Mouse (Mus musculus) layer of hippocampus, postnatal 14 days (tissue): ENCODE measurements around the gene Txnip. TPM values are rescaled to one million over a fixed set of nuclear protein-coding genes. Genes with fewer than 3 reads are reported as not detected.

Experiments used
- DNase-seq, 2 experiments: peaks; one replicate each; pipeline ENCODE4 v3.0.0; 2021 to 2022; ENCODE audit warnings: low spot score in 2 of 2, mixed read lengths in 1 of 2
- total RNA-seq, 2 experiments: library from RNA; stranded (reverse); gene quantifications; 2 replicates each; pipeline ENCODE4 v1.2.3; 2021

Txnip gene
- total RNA-seq, 2 experiments from 2014 or later = 48.3 to 49.8 TPM

DNA sequence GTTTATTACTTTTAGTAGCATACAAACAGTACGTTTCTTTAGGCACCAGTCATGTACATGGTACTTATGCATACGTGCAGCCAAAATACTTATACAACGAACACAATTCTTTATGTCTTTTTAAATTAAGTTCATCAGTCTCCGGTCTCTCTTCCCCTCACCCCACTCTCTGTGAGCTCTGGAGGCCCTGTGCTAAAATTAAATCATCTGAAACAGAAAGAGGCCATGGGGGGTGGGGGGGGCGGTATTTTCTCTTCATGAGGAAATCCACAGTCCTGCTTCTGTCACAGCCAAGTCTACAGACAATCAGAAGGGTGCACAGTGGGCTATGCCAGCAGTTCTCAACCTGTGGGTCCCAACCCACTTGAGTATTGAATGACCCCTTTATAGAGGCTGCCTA is 8.4 kb upstream of the Txnip start:
- DNase-seq = no peak

DNA sequence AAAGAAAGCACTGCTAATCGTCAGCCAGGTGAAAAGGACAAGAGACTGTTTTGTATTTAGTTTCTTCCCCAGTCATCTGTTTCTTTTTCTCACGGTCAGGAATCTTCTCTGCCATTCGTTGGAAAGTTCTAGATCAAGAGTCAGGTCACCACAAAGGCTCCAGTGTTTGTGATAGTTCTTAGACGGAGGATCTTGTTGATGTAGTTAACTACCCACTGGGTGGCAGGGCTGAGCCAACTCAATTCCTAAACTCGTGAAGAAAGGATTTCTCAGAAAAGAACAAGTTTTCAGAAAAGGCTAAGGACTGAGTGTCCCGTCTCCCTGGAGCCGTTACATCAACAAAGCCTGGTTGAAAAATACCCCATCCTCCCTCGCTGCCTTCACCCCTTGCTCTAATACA is 6.6 kb upstream of the Txnip start:
- peak in 1 of 2 experiments; percentile 65 for DNase-seq

- no peak for DNase-seq
Observed at GRCm38 (mm10) chr3:96551890-96552289, 5.9 kb upstream of the Txnip start.

DNA sequence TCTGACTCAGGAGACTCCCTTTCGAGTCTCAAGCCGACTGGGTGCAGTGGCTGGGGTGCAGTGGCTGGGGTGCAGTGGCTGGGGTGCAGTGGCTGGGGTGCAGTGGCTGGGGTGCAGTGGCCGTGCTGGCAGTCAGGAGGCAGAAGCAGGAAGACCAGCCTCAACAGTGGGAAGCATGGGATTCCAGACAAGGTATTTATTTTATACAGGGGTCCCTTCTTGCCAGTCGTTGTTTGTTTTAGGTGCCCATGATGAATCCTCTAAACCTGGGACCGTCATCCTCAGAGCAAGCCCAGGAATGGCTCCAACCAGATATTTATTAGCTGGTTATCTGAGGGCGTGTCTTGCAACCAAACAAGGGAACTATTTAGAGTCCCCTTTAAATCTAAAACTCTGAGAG is 4.2 kb upstream of the Txnip start:
- DNase-seq = no peak

DNA sequence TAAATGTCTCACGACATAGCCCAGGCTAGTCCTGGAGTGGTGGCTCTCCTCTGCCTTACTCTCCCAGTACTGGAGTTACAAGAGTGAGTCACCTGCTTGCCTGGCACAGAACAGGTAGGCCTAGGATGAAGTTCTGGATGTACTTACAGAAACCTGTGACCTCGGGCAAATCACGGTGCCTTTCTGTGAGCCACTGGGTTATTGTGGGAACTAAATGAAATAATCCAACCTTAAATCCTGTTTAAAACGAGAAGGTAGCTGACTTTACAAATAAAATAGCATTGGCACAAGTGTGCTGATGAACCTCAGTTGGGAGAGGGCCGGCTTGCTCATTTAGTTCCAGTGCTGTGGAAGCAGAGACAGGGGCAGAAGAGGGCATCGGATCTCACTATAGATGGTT is 3.5 kb upstream of the Txnip start:
- DNase-seq = no peak

GRCm38 (mm10) chr3:96555041-96555596 is 2.6 kb upstream of the Txnip start:
- peak; percentile 65 to 82 for DNase-seq

GRCm38 (mm10) chr3:96555999-96556614 is 1.6 kb upstream of the Txnip start:
- no peak for DNase-seq

GRCm38 (mm10) chr3:96556651-96557635 is 814 bp upstream of the Txnip start:
- DNase-seq = no peak

GRCm38 (mm10) chr3:96558159-96558558 is 402 bp downstream of the Txnip start:
- no peak for DNase-seq

GRCm38 (mm10) chr3:96558668-96559196 is 975 bp downstream of the Txnip start:
- DNase-seq = no peak

- DNase-seq = no peak
Observed at GRCm38 (mm10) chr3:96559398-96559910, 1.7 kb downstream of the Txnip start.

- no peak for DNase-seq
Observed at GRCm38 (mm10) chr3:96559911-96560850, 2.4 kb downstream of the Txnip start.

- DNase-seq = no peak
Observed at GRCm38 (mm10) chr3:96560881-96561668, 3.3 kb downstream of the Txnip start.

DNA sequence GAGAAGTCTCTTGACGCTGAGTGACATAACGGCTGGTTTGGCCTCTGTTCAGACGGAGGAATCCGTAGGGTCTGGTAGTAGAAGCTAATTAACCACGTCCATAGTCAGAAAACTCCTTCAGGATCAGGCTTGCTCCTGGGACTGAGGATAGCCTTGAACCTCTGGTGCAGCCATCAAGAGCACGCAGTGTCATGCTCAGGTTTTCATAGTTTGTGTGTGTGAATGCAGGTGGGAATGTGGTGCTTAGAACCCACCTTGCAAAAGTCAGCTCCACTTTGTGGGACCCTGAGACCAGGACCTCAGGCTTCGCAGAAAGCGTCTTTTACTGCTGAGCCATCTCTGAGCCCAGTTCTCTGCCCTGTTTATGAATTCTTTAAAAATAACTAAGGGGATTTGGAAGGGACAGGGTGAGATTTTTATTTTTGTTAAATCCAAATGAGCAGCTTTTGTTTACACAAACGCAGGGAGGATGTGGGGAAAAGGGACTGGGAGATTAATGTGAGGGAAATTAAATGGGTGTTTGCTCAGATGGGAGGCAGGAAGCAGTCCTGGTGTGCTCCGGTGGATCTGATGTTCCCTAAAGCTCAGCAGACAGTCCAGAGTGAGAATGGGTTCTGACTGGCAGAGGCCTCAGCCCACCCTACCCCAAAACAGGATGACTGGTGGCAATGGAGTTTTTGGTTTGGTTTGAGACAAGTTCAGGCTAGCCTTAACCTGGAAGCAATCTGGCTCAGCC is 4.4 kb downstream of the Txnip start:
- no peak for DNase-seq

DNA sequence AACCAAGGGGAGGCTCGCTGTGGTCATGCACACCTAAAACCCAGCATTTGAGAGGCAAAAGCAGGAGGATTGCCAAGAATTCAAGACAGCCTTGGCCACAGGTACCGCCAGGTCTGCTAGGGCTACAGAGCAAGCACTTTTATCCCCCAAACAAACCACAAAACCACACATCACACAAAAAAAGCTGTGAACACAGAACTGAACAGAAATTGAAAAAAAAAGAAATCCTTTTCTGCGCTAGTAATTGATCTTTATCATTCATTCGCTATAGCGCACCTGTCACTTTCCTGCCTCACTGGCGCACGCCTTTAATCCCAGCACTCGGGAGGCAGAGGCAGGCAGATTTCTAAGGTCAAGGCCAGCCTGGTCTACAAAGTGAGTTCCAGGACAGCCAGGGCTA is 5.5 kb downstream of the Txnip start:
- DNase-seq = no peak

GRCm38 (mm10) chr3:96563911-96564632 is 6.3 kb downstream of the Txnip start:
- DNase-seq = no peak

DNA sequence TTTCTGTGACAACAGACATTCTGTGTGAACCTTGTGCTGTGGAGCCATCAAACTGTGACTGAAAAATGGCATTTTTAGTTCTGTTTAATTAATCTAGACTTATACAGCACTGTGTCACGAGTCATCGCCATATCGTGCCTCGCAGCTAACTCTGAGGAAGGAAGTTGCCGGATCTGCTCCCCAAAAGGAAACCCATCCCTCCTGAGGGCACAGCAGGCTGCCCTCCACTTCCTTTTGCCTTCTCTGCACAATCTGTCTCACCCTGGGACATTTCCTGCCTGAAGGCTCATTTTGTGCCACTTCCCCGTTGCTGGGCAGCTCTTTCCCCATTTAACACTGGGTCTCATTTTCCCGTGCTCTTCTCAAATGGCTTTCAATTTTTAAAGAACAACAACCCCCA is 6.9 kb downstream of the Txnip start:
- DNase-seq = no peak

DNA sequence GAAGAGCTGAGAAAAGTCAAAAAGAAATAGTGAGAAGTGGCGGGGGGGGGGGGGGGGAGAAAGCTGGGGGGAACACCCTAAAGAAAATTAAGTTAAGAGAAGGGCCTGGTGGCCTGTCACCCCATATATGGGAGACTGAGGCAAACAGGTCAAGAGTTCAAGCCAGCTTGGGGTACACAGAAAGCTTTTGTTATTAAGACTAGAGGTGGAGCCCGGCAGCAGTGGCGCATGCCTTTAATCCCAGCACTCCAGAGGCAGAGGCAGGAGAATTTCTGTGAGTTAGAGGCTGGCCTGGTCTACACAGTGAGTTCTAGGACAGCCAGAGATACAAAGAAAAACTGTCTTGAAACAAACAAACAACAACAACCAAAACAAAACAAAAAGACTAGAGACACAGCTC is 7.3 kb downstream of the Txnip start:
- no peak for DNase-seq
